Mouse (Mus musculus): ENCODE results near the gene 4933430I17Rik.
A peak's percentile ranks its signal among the peaks of the same experiment; 100 is the strongest.

4933430I17Rik gene

DNA sequence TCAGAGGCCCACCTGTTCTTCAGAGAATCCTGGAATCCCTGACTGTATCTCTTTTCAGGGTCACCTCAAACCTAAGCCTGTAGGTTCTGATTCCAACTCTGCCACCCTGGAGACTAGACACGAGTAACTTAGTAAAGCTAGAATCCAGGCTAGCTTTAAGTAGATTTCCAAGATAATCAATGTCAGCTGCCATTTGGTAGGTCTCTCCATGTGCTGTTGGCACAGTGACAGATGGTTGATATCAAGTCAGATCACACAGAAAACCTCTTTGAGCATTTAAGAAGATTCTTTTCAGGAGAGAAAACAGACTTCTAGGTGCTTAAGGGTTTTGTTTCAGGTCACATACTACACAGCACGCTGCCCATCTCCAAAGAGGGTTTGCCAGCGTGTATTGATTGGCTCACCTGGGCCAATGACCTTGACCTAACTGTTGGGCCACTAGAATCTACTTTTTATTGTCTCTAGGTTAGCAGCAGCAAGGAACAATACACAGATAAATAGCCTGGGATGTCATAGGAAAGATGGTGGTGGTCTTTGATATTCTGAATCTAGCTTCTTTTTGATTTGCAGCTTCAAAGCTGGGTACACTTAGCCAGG is 21.7 kb upstream of the 4933430I17Rik start, which contains the start of gene Hdhd3:
TSS of gene Hdhd3 (minus strand) at position 94 of the 597 bp plus-strand sequence.
- no peak for DNase-seq (ENCODE audit: low spot score in 2 of 2)

DNA sequence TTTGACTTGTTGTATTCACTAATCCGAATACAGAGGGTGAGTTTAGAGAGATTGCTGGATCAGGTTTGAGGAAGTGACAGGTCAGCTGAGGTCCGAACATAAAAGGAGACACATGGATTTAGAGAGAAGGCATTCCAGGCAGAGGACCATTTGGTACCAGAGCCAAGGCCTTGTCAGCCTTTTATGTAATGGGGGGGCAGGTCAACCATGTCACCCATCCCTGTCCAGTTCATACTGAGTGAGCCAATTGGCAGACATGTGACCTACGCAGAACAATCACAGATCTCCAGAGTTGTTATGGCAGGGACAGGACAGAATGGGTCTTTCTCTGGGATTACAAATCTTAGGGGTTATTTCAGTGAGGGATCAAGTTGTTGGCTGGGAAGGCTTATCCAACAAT is 19.2 kb upstream of the 4933430I17Rik start:
- DNase-seq (ENCODE audit: low spot score in 2 of 2): no peak

- no peak for DNase-seq (ENCODE audit: low spot score in 2 of 2)
Observed at GRCm38 (mm10) chr4:62506798-62507197, 18.4 kb upstream of the 4933430I17Rik start.

- DNase-seq (ENCODE audit: low spot score in 2 of 2): no peak
Observed at GRCm38 (mm10) chr4:62508839-62509238, 16.3 kb upstream of the 4933430I17Rik start.

- DNase-seq (ENCODE audit: low spot score in 2 of 2): peak in 1 of 2 experiments; percentile 47
Observed at GRCm38 (mm10) chr4:62509946-62510345, 15.2 kb upstream of the 4933430I17Rik start.

GRCm38 (mm10) chr4:62513998-62514506 is 11.1 kb upstream of the 4933430I17Rik start:
- DNase-seq (ENCODE audit: low spot score in 2 of 2): no peak

DNA sequence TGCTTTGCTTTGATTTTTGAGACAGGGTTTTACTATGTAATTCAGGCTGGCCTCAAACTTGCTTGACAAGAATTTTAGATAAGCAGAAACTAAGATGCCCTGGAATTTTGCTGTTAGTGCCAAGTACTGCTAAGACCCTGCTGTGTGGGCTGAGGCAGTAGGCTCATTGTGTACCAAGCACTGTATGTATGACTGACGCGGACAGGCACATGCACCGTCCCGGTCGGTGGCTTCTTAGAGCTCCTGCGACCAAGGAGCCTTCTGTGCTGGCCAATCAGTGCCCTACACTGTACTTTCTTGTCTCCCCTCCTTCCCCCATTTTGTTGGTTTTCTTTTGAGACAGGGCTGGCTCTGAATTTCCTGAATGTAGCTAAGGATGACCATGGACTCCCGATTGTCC is 10.2 kb upstream of the 4933430I17Rik start:
- DNase-seq (ENCODE audit: low spot score in 2 of 2): no peak

- DNase-seq (ENCODE audit: low spot score in 2 of 2): no peak
Observed at GRCm38 (mm10) chr4:62515490-62515889, 9.7 kb upstream of the 4933430I17Rik start.

DNA sequence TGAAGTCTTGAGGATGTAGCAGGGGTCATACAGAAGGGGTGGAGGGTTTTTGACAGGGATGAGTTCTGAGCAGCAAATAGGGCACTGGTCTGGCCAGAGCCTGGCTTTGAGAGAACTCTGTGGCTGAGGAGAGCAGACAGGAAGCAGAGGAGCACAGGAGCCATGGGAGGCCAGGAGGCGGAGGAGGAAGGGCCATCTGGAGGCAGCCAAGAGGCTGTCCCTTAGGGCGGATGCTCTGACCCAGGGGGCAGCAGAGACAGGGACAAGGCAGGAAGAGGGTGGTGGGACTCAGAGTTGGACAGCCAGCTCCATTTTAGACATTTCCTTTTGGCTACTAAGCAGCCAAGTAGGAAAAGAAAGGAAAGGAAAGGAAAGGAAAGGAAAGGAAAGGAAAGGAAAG is 9.1 kb upstream of the 4933430I17Rik start:
- DNase-seq (ENCODE audit: low spot score in 2 of 2): no peak

DNA sequence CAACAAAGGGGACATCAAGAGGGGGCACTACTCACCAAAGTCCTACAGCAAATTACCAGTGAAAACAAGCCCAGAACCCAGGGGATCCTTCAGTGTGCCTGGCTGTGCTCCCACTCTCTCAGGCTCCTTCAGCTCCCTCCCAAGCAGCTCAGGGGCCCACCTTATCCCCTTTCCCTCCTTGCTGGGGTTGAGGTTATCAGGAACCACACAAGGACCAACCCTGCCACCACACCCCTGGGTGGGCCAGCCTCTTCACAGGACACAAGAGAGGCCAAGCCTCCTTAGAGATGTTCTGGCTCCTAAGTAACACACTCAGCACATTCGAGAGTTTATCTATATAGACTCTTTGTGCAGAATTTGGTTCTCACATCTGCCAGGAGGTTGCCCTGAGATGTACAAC is 8.6 kb upstream of the 4933430I17Rik start:
- DNase-seq (ENCODE audit: low spot score in 2 of 2): no peak

DNA sequence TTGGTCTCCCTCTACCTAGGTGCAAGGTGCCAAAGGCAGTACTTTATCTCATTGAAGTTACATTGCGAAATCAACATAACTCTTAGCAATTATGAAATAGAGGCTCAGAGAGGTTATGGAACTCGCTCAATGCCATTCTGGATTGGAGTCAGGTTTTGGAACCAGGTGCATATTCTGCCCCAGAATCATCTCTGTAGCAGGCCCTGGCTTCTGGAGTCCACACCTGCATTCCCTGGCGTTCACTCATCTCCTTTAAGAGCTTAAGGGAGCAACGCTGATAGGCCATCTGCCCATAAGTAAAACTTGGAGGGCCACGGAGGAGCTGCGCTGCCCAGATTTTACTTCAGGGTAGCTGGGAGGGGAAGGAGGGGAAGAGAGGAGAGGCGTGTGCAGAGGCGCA is 8.1 kb upstream of the 4933430I17Rik start:
- no peak for DNase-seq (ENCODE audit: low spot score in 2 of 2)

DNA sequence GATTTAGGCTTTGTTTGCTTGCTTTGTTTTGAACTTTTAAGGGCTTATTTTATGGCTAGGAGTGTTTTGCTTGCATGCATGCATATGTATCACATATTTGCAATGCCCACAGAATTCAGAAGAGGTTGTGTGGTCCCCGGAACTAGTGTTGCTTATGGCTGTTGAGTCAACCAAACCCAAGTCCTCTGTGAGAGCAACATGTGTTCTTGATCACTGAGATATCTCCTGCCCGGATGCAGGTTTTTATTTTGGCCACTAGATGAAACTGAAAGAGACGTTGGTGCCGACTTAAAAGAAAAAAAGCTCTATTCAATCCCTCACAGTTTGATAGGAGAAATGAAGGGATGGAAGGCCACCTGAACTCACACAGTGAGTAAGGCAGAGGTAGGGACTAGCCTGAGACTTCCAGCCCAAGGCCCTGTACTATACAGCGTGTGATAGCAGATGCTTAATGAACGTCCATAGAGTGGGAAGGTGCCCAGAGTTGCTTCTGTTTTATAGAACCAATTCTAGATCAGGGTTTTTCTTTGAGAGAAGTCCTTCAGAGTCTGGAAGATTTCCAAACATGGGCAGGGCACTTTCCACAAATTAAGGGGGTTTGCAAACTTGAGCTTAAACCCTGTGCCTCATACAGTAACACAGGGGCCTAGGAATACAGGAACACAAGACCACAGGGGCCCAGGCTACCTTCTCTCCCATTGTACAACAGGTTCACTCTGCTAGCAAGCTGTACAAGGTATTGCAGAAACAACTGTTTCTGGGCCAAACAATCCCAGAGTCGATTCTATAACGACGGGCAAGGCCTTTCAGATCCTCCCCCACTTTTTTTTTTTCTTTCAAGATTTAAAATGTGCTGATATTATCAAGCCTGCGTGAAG is 7.4 kb upstream of the 4933430I17Rik start:
- DNase-seq (ENCODE audit: low spot score in 2 of 2): no peak

GRCm38 (mm10) chr4:62518416-62519121 is 6.6 kb upstream of the 4933430I17Rik start:
- DNase-seq (ENCODE audit: low spot score in 2 of 2): peak in 1 of 2 experiments; percentile 34

GRCm38 (mm10) chr4:62519122-62519848 is 5.9 kb upstream of the 4933430I17Rik start:
- no peak for DNase-seq (ENCODE audit: low spot score in 2 of 2)

- DNase-seq (ENCODE audit: low spot score in 2 of 2): peak; percentile 86 to 87
Observed at GRCm38 (mm10) chr4:62519849-62520233, 5.3 kb upstream of the 4933430I17Rik start, which contains the start of gene Alad. TSS of gene Alad (minus strand) at chr4:62519918.

- DNase-seq (ENCODE audit: low spot score in 2 of 2): no peak
Observed at GRCm38 (mm10) chr4:62520892-62521400, 4.2 kb upstream of the 4933430I17Rik start.

GRCm38 (mm10) chr4:62525489-62525811 is 281 bp downstream of the 4933430I17Rik start:
- no peak for DNase-seq (ENCODE audit: low spot score in 2 of 2)

- DNase-seq (ENCODE audit: low spot score in 2 of 2): no peak
Observed at GRCm38 (mm10) chr4:62526256-62526655, 1.1 kb downstream of the 4933430I17Rik start.

GRCm38 (mm10) chr4:62527655-62528054 is 2.5 kb downstream of the 4933430I17Rik start:
- DNase-seq (ENCODE audit: low spot score in 2 of 2): no peak

GRCm38 (mm10) chr4:62533729-62534128 is 8.6 kb downstream of the 4933430I17Rik start:
- DNase-seq (ENCODE audit: low spot score in 2 of 2): no peak

DNA sequence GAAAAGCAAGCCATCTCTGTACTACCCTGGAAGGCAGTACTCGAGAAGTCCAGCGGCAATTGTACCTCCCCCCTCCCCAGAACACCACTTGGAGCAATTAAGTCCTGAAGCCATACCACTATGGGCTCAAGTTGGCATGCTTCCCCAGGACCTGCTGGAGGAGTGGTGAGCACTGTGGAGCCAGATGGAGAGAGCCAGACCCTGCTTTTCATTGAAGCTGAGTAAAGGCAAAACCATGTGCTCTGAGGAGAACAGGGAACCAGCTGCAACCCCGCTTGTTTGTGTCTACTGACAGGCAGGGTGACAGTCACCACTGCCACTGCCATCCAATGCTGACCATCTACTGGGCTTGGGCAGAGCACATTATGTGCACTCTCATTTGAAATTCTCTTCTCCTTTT is 16.6 kb downstream of the 4933430I17Rik start:
- no peak for DNase-seq (ENCODE audit: low spot score in 2 of 2)
